Mouse (Mus musculus): Measurements from ENCODE around the gene Sema3g. TPM values are rescaled to one million over a fixed set of nuclear protein-coding genes. Genes with fewer than 3 reads are reported as not detected.

Gene Sema3g
- total RNA-seq, 1 experiment = 0.22 TPM

GRCm38 (mm10) chr14:31208084-31208483, 9.6 kb upstream of the Sema3g start, which contains the start of gene Tnnc1:
TSS of gene Tnnc1 (plus strand) at chr14:31208312.
- DNase-seq (ENCODE audit: low read depth, low spot score) = no peak
- peaks cover 2 to 7% of the 10 kb centered on the region in 2 experiments; a peak in 2 of 4 replicates for H3K4me1 ChIP-seq (ENCODE audit: control insufficient read depth in 2 of 2, insufficient read depth in 2 of 2, low read length in 2 of 2, poor library complexity in 1 of 2)
- in situ Hi-C loops (cut with MboI; ENCODE audit: low sequenced_read_pairs in 2 of 2, unreplicated experiment in 2 of 2) = no loop called here
- H3K27ac ChIP-seq (ENCODE audit: insufficient read depth, low read depth, low read length, poor library complexity, severe bottlenecking) = no peak within 1 kb of the TSS
- H3K36me3 ChIP-seq (ENCODE audit: control insufficient read depth, insufficient read depth, low read length, poor library complexity, severe bottlenecking) = peaks cover 11% of the 10 kb centered on the region
- TF ChIP-seq ZC3H11A (IDR thresholded peaks at IDR 0.05; ENCODE audit: borderline replicate concordance, low read depth, low read length) = no peak
- TF ChIP-seq ZNF384 (IDR thresholded peaks at IDR 0.05; ENCODE audit: low read depth, low read length) = no peak
- H3K9me3 ChIP-seq (ENCODE audit: control insufficient read depth, insufficient read depth, low read depth, low read length) = no peaks in the 10 kb centered on the region
- peak within 1 kb of the TSS; percentile 65; the same call in 1 of the 2 replicates for H3K9ac ChIP-seq (ENCODE audit: insufficient read depth, low read depth, low read length, poor library complexity, severe bottlenecking)
- peak within 1 kb of the TSS in 1 of 2 experiments; percentile 70; a peak in 1 of 4 replicates for H3K4me3 ChIP-seq (ENCODE audit: insufficient read depth in 1 of 2, low read depth in 1 of 2, low read length in 2 of 2, poor library complexity in 1 of 2, severe bottlenecking in 1 of 2)

GRCm38 (mm10) chr14:31209133-31209557, 8.5 kb upstream of the Sema3g start:
- Histone ChIP-seq H3K4me1 (ENCODE audit: control insufficient read depth in 2 of 2, insufficient read depth in 2 of 2, low read length in 2 of 2, poor library complexity in 1 of 2) (peaks cover 2 to 7% of the 10 kb centered on the region in 2 experiments; a peak in 2 of 4 replicates), H3K36me3 (ENCODE audit: control insufficient read depth, insufficient read depth, low read length, poor library complexity, severe bottlenecking) (peaks cover 4% of the 10 kb centered on the region; the same call in 1 of the 2 replicates), H3K27ac (ENCODE audit: insufficient read depth, low read depth, low read length, poor library complexity, severe bottlenecking) (no peak overlapping the region), H3K4me3 (ENCODE audit: insufficient read depth in 1 of 2, low read depth in 1 of 2, low read length in 2 of 2, poor library complexity in 1 of 2, severe bottlenecking in 1 of 2) (no peak overlapping the region), H3K9ac (ENCODE audit: insufficient read depth, low read depth, low read length, poor library complexity, severe bottlenecking) (no peak overlapping the region), H3K9me3 (ENCODE audit: control insufficient read depth, insufficient read depth, low read depth, low read length) (no peaks in the 10 kb centered on the region)
- DNase-seq (ENCODE audit: low read depth, low spot score) = no peak
- TF ChIP-seq CHD2 (IDR thresholded peaks at IDR 0.05; ENCODE audit: low read depth, low read length) (no peak), ZNF384 (IDR thresholded peaks at IDR 0.05; ENCODE audit: low read depth, low read length) (no peak), ZC3H11A (IDR thresholded peaks at IDR 0.05; ENCODE audit: borderline replicate concordance, low read depth, low read length) (no peak), HCFC1 (IDR thresholded peaks at IDR 0.05; ENCODE audit: borderline replicate concordance, insufficient read depth, low read length) (no peak), MAFK (IDR thresholded peaks at IDR 0.05; ENCODE audit: insufficient read depth, low read depth, low read length) (no peak)
- in situ Hi-C loops (cut with MboI; ENCODE audit: low sequenced_read_pairs in 2 of 2, unreplicated experiment in 2 of 2) = no loop called here

GRCm38 (mm10) chr14:31211854-31212253, 5.8 kb upstream of the Sema3g start:
- in situ Hi-C loops (cut with MboI; ENCODE audit: low sequenced_read_pairs in 2 of 2, unreplicated experiment in 2 of 2) = no loop called here
- DNase-seq (ENCODE audit: low read depth, low spot score) = no peak
- TF ChIP-seq ZC3H11A (IDR thresholded peaks at IDR 0.05; ENCODE audit: borderline replicate concordance, low read depth, low read length) = no peak
- no peak for TF ChIP-seq ZNF384 (IDR thresholded peaks at IDR 0.05; ENCODE audit: low read depth, low read length)
- no peak for TF ChIP-seq HCFC1 (IDR thresholded peaks at IDR 0.05; ENCODE audit: borderline replicate concordance, insufficient read depth, low read length)
- no peak for TF ChIP-seq CHD2 (IDR thresholded peaks at IDR 0.05; ENCODE audit: low read depth, low read length)
- no peak for TF ChIP-seq MAFK (IDR thresholded peaks at IDR 0.05; ENCODE audit: insufficient read depth, low read depth, low read length)
- Histone ChIP-seq H3K36me3 (ENCODE audit: control insufficient read depth, insufficient read depth, low read length, poor library complexity, severe bottlenecking) (no peaks in the 10 kb centered on the region), H3K4me1 (ENCODE audit: control insufficient read depth in 2 of 2, insufficient read depth in 2 of 2, low read length in 2 of 2, poor library complexity in 1 of 2) (peaks cover 0 to 5% of the 10 kb centered on the region in 2 experiments; a peak in 2 of 4 replicates), H3K9me3 (ENCODE audit: control insufficient read depth, insufficient read depth, low read depth, low read length) (no peaks in the 10 kb centered on the region), H3K27ac (ENCODE audit: insufficient read depth, low read depth, low read length, poor library complexity, severe bottlenecking) (no peak overlapping the region), H3K9ac (ENCODE audit: insufficient read depth, low read depth, low read length, poor library complexity, severe bottlenecking) (no peak overlapping the region), H3K4me3 (ENCODE audit: insufficient read depth in 1 of 2, low read depth in 1 of 2, low read length in 2 of 2, poor library complexity in 1 of 2, severe bottlenecking in 1 of 2) (no peak overlapping the region)

GRCm38 (mm10) chr14:31212499-31212898, 5.2 kb upstream of the Sema3g start:
- DNase-seq (ENCODE audit: low read depth, low spot score) = no peak
- Histone ChIP-seq H3K36me3 (ENCODE audit: control insufficient read depth, insufficient read depth, low read length, poor library complexity, severe bottlenecking) (no peaks in the 10 kb centered on the region), H3K4me1 (ENCODE audit: control insufficient read depth in 2 of 2, insufficient read depth in 2 of 2, low read length in 2 of 2, poor library complexity in 1 of 2) (peaks cover 0 to 3% of the 10 kb centered on the region in 2 experiments; a peak in 1 of 4 replicates), H3K4me3 (ENCODE audit: insufficient read depth in 1 of 2, low read depth in 1 of 2, low read length in 2 of 2, poor library complexity in 1 of 2, severe bottlenecking in 1 of 2) (no peak overlapping the region), H3K9ac (ENCODE audit: insufficient read depth, low read depth, low read length, poor library complexity, severe bottlenecking) (no peak overlapping the region), H3K27ac (ENCODE audit: insufficient read depth, low read depth, low read length, poor library complexity, severe bottlenecking) (no peak overlapping the region), H3K9me3 (ENCODE audit: control insufficient read depth, insufficient read depth, low read depth, low read length) (no peaks in the 10 kb centered on the region)
- TF ChIP-seq ZNF384 (IDR thresholded peaks at IDR 0.05; ENCODE audit: low read depth, low read length) (no peak), HCFC1 (IDR thresholded peaks at IDR 0.05; ENCODE audit: borderline replicate concordance, insufficient read depth, low read length) (no peak), CHD2 (IDR thresholded peaks at IDR 0.05; ENCODE audit: low read depth, low read length) (no peak), ZC3H11A (IDR thresholded peaks at IDR 0.05; ENCODE audit: borderline replicate concordance, low read depth, low read length) (no peak), MAFK (IDR thresholded peaks at IDR 0.05; ENCODE audit: insufficient read depth, low read depth, low read length) (no peak)
- in situ Hi-C loops (cut with MboI; ENCODE audit: low sequenced_read_pairs in 2 of 2, unreplicated experiment in 2 of 2) = no loop called here

GRCm38 (mm10) chr14:31213868-31214267, 3.8 kb upstream of the Sema3g start:
- Histone ChIP-seq H3K4me3 (ENCODE audit: insufficient read depth in 1 of 2, low read depth in 1 of 2, low read length in 2 of 2, poor library complexity in 1 of 2, severe bottlenecking in 1 of 2) (no peak overlapping the region), H3K9me3 (ENCODE audit: control insufficient read depth, insufficient read depth, low read depth, low read length) (no peaks in the 10 kb centered on the region), H3K9ac (ENCODE audit: insufficient read depth, low read depth, low read length, poor library complexity, severe bottlenecking) (no peak overlapping the region), H3K4me1 (ENCODE audit: control insufficient read depth in 2 of 2, insufficient read depth in 2 of 2, low read length in 2 of 2, poor library complexity in 1 of 2) (peaks cover 0 to 3% of the 10 kb centered on the region in 2 experiments; a peak in 1 of 4 replicates), H3K36me3 (ENCODE audit: control insufficient read depth, insufficient read depth, low read length, poor library complexity, severe bottlenecking) (no peaks in the 10 kb centered on the region), H3K27ac (ENCODE audit: insufficient read depth, low read depth, low read length, poor library complexity, severe bottlenecking) (no peak overlapping the region)
- TF ChIP-seq ZNF384 (IDR thresholded peaks at IDR 0.05; ENCODE audit: low read depth, low read length) = no peak
- TF ChIP-seq CHD2 (IDR thresholded peaks at IDR 0.05; ENCODE audit: low read depth, low read length) = no peak
- TF ChIP-seq ZC3H11A (IDR thresholded peaks at IDR 0.05; ENCODE audit: borderline replicate concordance, low read depth, low read length) = no peak
- no peak for TF ChIP-seq HCFC1 (IDR thresholded peaks at IDR 0.05; ENCODE audit: borderline replicate concordance, insufficient read depth, low read length)
- TF ChIP-seq MAFK (IDR thresholded peaks at IDR 0.05; ENCODE audit: insufficient read depth, low read depth, low read length) = no peak
- DNase-seq (ENCODE audit: low read depth, low spot score) = no peak
- in situ Hi-C loops (cut with MboI; ENCODE audit: low sequenced_read_pairs in 2 of 2, unreplicated experiment in 2 of 2) = no loop called here

Data from ES-E14 (cell line).